Mouse (Mus musculus): ENCODE measurements around the gene Nr4a1. TPM values are rescaled to one million over a fixed set of nuclear protein-coding genes. Genes with fewer than 3 reads are reported as not detected.

Nr4a1 gene
- polyA plus RNA-seq, 1 experiment from 2014 or later, result 7.1 TPM

GRCm38 (mm10) chr15:101266132-101266963, 12.3 kb downstream of the Nr4a1 start:
- WGBS, result 1% methylated on average over 57 of the region's 57 CpGs
- DNase-seq (ENCODE audit: low spot score), result peak; percentile 91
- H3K9me3 ChIP-seq (replicated peaks), result no peaks in the 10 kb centered on the region
- peak overlapping the region; percentile 82 for H3K27ac ChIP-seq
- H3K36me3 ChIP-seq, result peaks cover 18% of the 10 kb centered on the region
- H3K4me1 ChIP-seq, result peaks cover 45% of the 10 kb centered on the region
- peak overlapping the region; percentile 65 for H3K4me3 ChIP-seq
- peaks cover 59% of the 10 kb centered on the region for H3K27me3 ChIP-seq (ENCODE audit: low read depth, poor library complexity, severe bottlenecking)

GRCm38 (mm10) chr15:101267053-101268032, 13.3 kb downstream of the Nr4a1 start:
- Histone ChIP-seq H3K9me3 (replicated peaks) (no peaks in the 10 kb centered on the region), H3K4me1 (peaks cover 36% of the 10 kb centered on the region), H3K36me3 (peaks cover 28% of the 10 kb centered on the region), H3K27me3 (ENCODE audit: low read depth, poor library complexity, severe bottlenecking) (peaks cover 59% of the 10 kb centered on the region), H3K4me3 (peak overlapping the region; percentile 65), H3K27ac (peak overlapping the region; percentile 82)
- 6% methylated on average over 25 of the region's 25 CpGs for WGBS
- DNase-seq (ENCODE audit: low spot score), result no peak

GRCm38 (mm10) chr15:101270101-101270820, 16.2 kb downstream of the Nr4a1 start:
- H3K9me3 ChIP-seq (replicated peaks), result no peaks in the 10 kb centered on the region
- H3K4me3 ChIP-seq, result no peak overlapping the region
- H3K27me3 ChIP-seq (ENCODE audit: low read depth, poor library complexity, severe bottlenecking), result peaks cover 45% of the 10 kb centered on the region
- WGBS, result 90% methylated on average over 29 of the region's 29 CpGs
- H3K4me1 ChIP-seq, result peaks cover 33% of the 10 kb centered on the region
- H3K27ac ChIP-seq, result no peak overlapping the region
- no peak for DNase-seq (ENCODE audit: low spot score)
- H3K36me3 ChIP-seq, result peaks cover 45% of the 10 kb centered on the region

GRCm38 (mm10) chr15:101271107-101271506, 17.0 kb downstream of the Nr4a1 start:
- Histone ChIP-seq H3K27me3 (ENCODE audit: low read depth, poor library complexity, severe bottlenecking) (peaks cover 37% of the 10 kb centered on the region), H3K27ac (no peak overlapping the region; the same call in 1 of the 2 replicates), H3K36me3 (peaks cover 45% of the 10 kb centered on the region), H3K9me3 (replicated peaks) (no peaks in the 10 kb centered on the region), H3K4me3 (no peak overlapping the region), H3K4me1 (peaks cover 25% of the 10 kb centered on the region)
- no peak for DNase-seq (ENCODE audit: low spot score)
- 86% methylated on average over 3 of the region's 3 CpGs for WGBS

GRCm38 (mm10) chr15:101271513-101271912, 17.4 kb downstream of the Nr4a1 start:
- DNase-seq (ENCODE audit: low spot score), result no peak
- 90% methylated on average over 15 of the region's 15 CpGs for WGBS
- H3K36me3 ChIP-seq, result peaks cover 45% of the 10 kb centered on the region
- H3K27ac ChIP-seq, result no peak overlapping the region; the same call in 1 of the 2 replicates
- H3K9me3 ChIP-seq (replicated peaks), result no peaks in the 10 kb centered on the region
- H3K27me3 ChIP-seq (ENCODE audit: low read depth, poor library complexity, severe bottlenecking), result peaks cover 34% of the 10 kb centered on the region
- no peak overlapping the region for H3K4me3 ChIP-seq
- peaks cover 21% of the 10 kb centered on the region for H3K4me1 ChIP-seq

GRCm38 (mm10) chr15:101274380-101274779, 20.3 kb downstream of the Nr4a1 start:
- no peak overlapping the region for H3K27ac ChIP-seq
- peaks cover 45% of the 10 kb centered on the region for H3K36me3 ChIP-seq
- WGBS, result 83% methylated on average over 6 of the region's 6 CpGs
- H3K4me3 ChIP-seq, result no peak overlapping the region
- DNase-seq (ENCODE audit: low spot score), result no peak
- 0 out of 2 replicates have a peak, but pooled peaks cover 7% of the 10 kb centered on the region for H3K27me3 ChIP-seq (ENCODE audit: low read depth, poor library complexity, severe bottlenecking)
- no peaks in the 10 kb centered on the region for H3K9me3 ChIP-seq (replicated peaks)
- H3K4me1 ChIP-seq, result peaks cover 25% of the 10 kb centered on the region

- no peak for DNase-seq (ENCODE audit: low spot score)
- peak overlapping the region; percentile 56 for H3K27ac ChIP-seq
- H3K27me3 ChIP-seq (ENCODE audit: low read depth, poor library complexity, severe bottlenecking), result no peaks in the 10 kb centered on the region
- peaks cover 26% of the 10 kb centered on the region for H3K4me1 ChIP-seq
- WGBS, result 76% methylated on average over 11 of the region's 11 CpGs
- no peak overlapping the region for H3K4me3 ChIP-seq
- H3K36me3 ChIP-seq, result peaks cover 19% of the 10 kb centered on the region
- no peaks in the 10 kb centered on the region for H3K9me3 ChIP-seq (replicated peaks)
Measured at GRCm38 (mm10) chr15:101277351-101277899, 23.4 kb downstream of the Nr4a1 start.

- no peak for DNase-seq (ENCODE audit: low spot score)
- peak overlapping the region; percentile 56 for H3K27ac ChIP-seq
- 47% methylated on average over 5 of the region's 5 CpGs for WGBS
Measured at GRCm38 (mm10) chr15:101278589-101278988, 24.5 kb downstream of the Nr4a1 start.

GRCm38 (mm10) chr15:101279430-101279999, 25.4 kb downstream of the Nr4a1 start:
- whole genome bisulfite sequencing, result 64% methylated on average over 12 of the region's 12 CpGs
- DNase-seq (ENCODE audit: low spot score), result no peak
- H3K4me1 ChIP-seq, result peaks cover 32% of the 10 kb centered on the region
- no peak overlapping the region for H3K4me3 ChIP-seq
- no peaks in the 10 kb centered on the region for H3K27me3 ChIP-seq (ENCODE audit: low read depth, poor library complexity, severe bottlenecking)
- H3K9me3 ChIP-seq (replicated peaks), result no peaks in the 10 kb centered on the region
- H3K36me3 ChIP-seq, result no peaks in the 10 kb centered on the region
- H3K27ac ChIP-seq, result peak overlapping the region; percentile 32; the same call in 1 of the 2 replicates

More at GRCm38 (mm10) chr15:101278589-101278988, 24.5 kb downstream of the Nr4a1 start:
- Histone ChIP-seq H3K36me3 (peaks cover 8% of the 10 kb centered on the region), H3K4me1 (peaks cover 30% of the 10 kb centered on the region), H3K27me3 (ENCODE audit: low read depth, poor library complexity, severe bottlenecking) (no peaks in the 10 kb centered on the region), H3K4me3 (no peak overlapping the region), H3K9me3 (replicated peaks) (no peaks in the 10 kb centered on the region)

GRCm38 (mm10) chr15:101282471-101282870, 28.4 kb downstream of the Nr4a1 start:
- no peaks in the 10 kb centered on the region for H3K9me3 ChIP-seq (replicated peaks)
- no peak for DNase-seq (ENCODE audit: low spot score)
- WGBS, result 76% methylated on average over 5 of the region's 5 CpGs
- no peak overlapping the region for H3K27ac ChIP-seq
- no peaks in the 10 kb centered on the region for H3K27me3 ChIP-seq (ENCODE audit: low read depth, poor library complexity, severe bottlenecking)
- H3K4me3 ChIP-seq, result no peak overlapping the region
- peaks cover 35% of the 10 kb centered on the region for H3K4me1 ChIP-seq
- H3K36me3 ChIP-seq, result peaks cover 14% of the 10 kb centered on the region

- 3% methylated on average over 26 of the region's 26 CpGs for WGBS
- H3K27me3 ChIP-seq (ENCODE audit: low read depth, poor library complexity, severe bottlenecking), result no peaks in the 10 kb centered on the region
- H3K36me3 ChIP-seq, result peaks cover 23% of the 10 kb centered on the region
- DNase-seq (ENCODE audit: low spot score), result no peak
- peak overlapping the region; percentile 92 for H3K4me3 ChIP-seq
- peak overlapping the region; percentile 97 for H3K27ac ChIP-seq
- peaks cover 26% of the 10 kb centered on the region for H3K4me1 ChIP-seq
- no peaks in the 10 kb centered on the region for H3K9me3 ChIP-seq (replicated peaks)
Measured at GRCm38 (mm10) chr15:101283183-101283910, 29.3 kb downstream of the Nr4a1 start.
